Comparison of ENCODE assay signal across 8 mouse cellular contexts in genomic region chr3:32365546-32366245, GRCm38 (mm10). TPM values are rescaled to one million over a fixed set of nuclear protein-coding genes. Genes with fewer than 3 reads are reported as not detected.
A peak's percentile ranks its signal among the peaks of the same experiment; 100 is the strongest.
DNase-seq lines count a peak whose midpoint lies in the region; ATAC-seq and TF ChIP-seq lines count a peak whose summit lies in the region.

Gene Zmat3, minus strand, starts transcription at chr3:32366014.

- no peak for TF ChIP-seq CTCF in heart, postnatal 0 days (IDR thresholded peaks at IDR 0.05; ENCODE audit: low read depth)
- TF ChIP-seq CTCF in stomach, postnatal 0 days (IDR thresholded peaks at IDR 0.05; ENCODE audit: low read depth), result no peak

- WGBS in forebrain, embryonic 12.5 days, result 3% methylated on average over 39 of the region's 48 CpGs
- WGBS in heart, postnatal 0 days, result 2% methylated on average over 38 of the region's 48 CpGs
- WGBS in liver, embryonic 16.5 days (ENCODE audit: insufficient replicate concordance), result 5% methylated on average over 22 of the region's 48 CpGs
- WGBS in neural tube, embryonic 12.5 days, result 4% methylated on average over 39 of the region's 48 CpGs
- WGBS in stomach, postnatal 0 days, result 2% methylated on average over 26 of the region's 48 CpGs

- H3K27me3 ChIP-seq in forebrain, embryonic 12.5 days, result no peaks in the 10 kb centered on the region
- H3K27me3 ChIP-seq in heart, postnatal 0 days (ENCODE audit: control insufficient read depth, insufficient read depth, low read length), result no peaks in the 10 kb centered on the region
- peaks cover 13% of the 10 kb centered on the region for H3K27me3 ChIP-seq in liver, embryonic 16.5 days (ENCODE audit: control insufficient read depth, insufficient read depth, low read depth, low read length)
- no peaks in the 10 kb centered on the region for H3K27me3 ChIP-seq in neural tube, embryonic 12.5 days (replicated peaks)
- no peaks in the 10 kb centered on the region for H3K27me3 ChIP-seq in stomach, postnatal 0 days (ENCODE audit: control insufficient read depth, insufficient read depth, low read length)

- peak within 1 kb of the TSS; percentile 77 for H3K4me3 ChIP-seq in forebrain, embryonic 12.5 days (replicated peaks)
- peak within 1 kb of the TSS; percentile 73 for H3K4me3 ChIP-seq in heart, postnatal 0 days (ENCODE audit: low read depth, low read length)
- peak within 1 kb of the TSS; percentile 77 for H3K4me3 ChIP-seq in liver, embryonic 16.5 days (ENCODE audit: low read depth, low read length)
- peak within 1 kb of the TSS; percentile 83 for H3K4me3 ChIP-seq in neural tube, embryonic 12.5 days
- H3K4me3 ChIP-seq in stomach, postnatal 0 days (ENCODE audit: low read depth, low read length), result peak within 1 kb of the TSS; percentile 84

- H3K9ac ChIP-seq in forebrain, embryonic 12.5 days, result peak within 1 kb of the TSS; percentile 81
- peak within 1 kb of the TSS; percentile 61 for H3K9ac ChIP-seq in heart, postnatal 0 days (replicated peaks; ENCODE audit: low read depth, low read length)
- H3K9ac ChIP-seq in liver, embryonic 16.5 days (ENCODE audit: low read depth, low read length), result peak within 1 kb of the TSS; percentile 54
- H3K9ac ChIP-seq in neural tube, embryonic 12.5 days, result peak within 1 kb of the TSS; percentile 87
- H3K9ac ChIP-seq in stomach, postnatal 0 days (ENCODE audit: low read length), result peak within 1 kb of the TSS; percentile 78

- peak within 1 kb of the TSS; percentile 69 for H3K4me2 ChIP-seq in forebrain, embryonic 12.5 days
- peak within 1 kb of the TSS; percentile 98 for H3K4me2 ChIP-seq in heart, postnatal 0 days (ENCODE audit: low read depth, low read length)
- H3K4me2 ChIP-seq in liver, embryonic 16.5 days (ENCODE audit: low read depth, low read length), result peak within 1 kb of the TSS; percentile 85
- H3K4me2 ChIP-seq in neural tube, embryonic 12.5 days (replicated peaks), result peak within 1 kb of the TSS; percentile 74
- peak within 1 kb of the TSS; percentile 95 for H3K4me2 ChIP-seq in stomach, postnatal 0 days (replicated peaks; ENCODE audit: low read depth)

- H3K36me3 ChIP-seq in forebrain, embryonic 12.5 days (replicated peaks), result no peaks in the 10 kb centered on the region
- no peaks in the 10 kb centered on the region for H3K36me3 ChIP-seq in heart, postnatal 0 days (replicated peaks; ENCODE audit: control insufficient read depth, insufficient read depth, low read length)
- H3K36me3 ChIP-seq in liver, embryonic 16.5 days (ENCODE audit: control insufficient read depth, insufficient read depth), result no peaks in the 10 kb centered on the region
- H3K36me3 ChIP-seq in neural tube, embryonic 12.5 days, result no peaks in the 10 kb centered on the region
- H3K36me3 ChIP-seq in stomach, postnatal 0 days (ENCODE audit: control insufficient read depth, insufficient read depth, low read length), result no peaks in the 10 kb centered on the region

- TF ChIP-seq EP300 in heart, postnatal 0 days (IDR thresholded peaks at IDR 0.05; ENCODE audit: low read depth), result no peak
- TF ChIP-seq EP300 in stomach, postnatal 0 days (optimal IDR thresholded peaks at IDR 0.05), result no peak

- ATAC-seq in forebrain, embryonic 12.5 days (ENCODE audit: low FRiP score), result peak; percentile 85
- peak; percentile 77 for ATAC-seq in heart, postnatal 0 days (ENCODE audit: insufficient read depth, low read depth)
- peak; percentile 71 for ATAC-seq in liver, embryonic 16.5 days (ENCODE audit: low read depth)
- peak; percentile 90 for ATAC-seq in neural tube, embryonic 12.5 days (ENCODE audit: low FRiP score, low read depth)
- ATAC-seq in stomach, postnatal 0 days (ENCODE audit: low FRiP score, low TSS enrichment), result peak; percentile 69

- H3K9me3 ChIP-seq in forebrain, embryonic 12.5 days, result no peaks in the 10 kb centered on the region
- H3K9me3 ChIP-seq in heart, postnatal 0 days (replicated peaks; ENCODE audit: control insufficient read depth, low read length), result no peaks in the 10 kb centered on the region
- no peaks in the 10 kb centered on the region for H3K9me3 ChIP-seq in liver, embryonic 16.5 days (replicated peaks; ENCODE audit: control insufficient read depth, low read length)
- no peaks in the 10 kb centered on the region for H3K9me3 ChIP-seq in neural tube, embryonic 12.5 days
- no peaks in the 10 kb centered on the region for H3K9me3 ChIP-seq in stomach, postnatal 0 days (ENCODE audit: control insufficient read depth, low read length)

- DNase-seq in CD8-positive naive resting alpha-beta T cell, adult 2 months (ENCODE audit: low read depth in 2 of 2, low spot score in 2 of 2), result peak; percentile 63 to 65
- DNase-seq in c-Kit-positive CD71-positive TER-119-negative erythroid progenitor cells, embryonic 14.5 days (ENCODE audit: low read depth), result peak; percentile 53
- DNase-seq in heart, postnatal 0 days (ENCODE audit: low spot score), result peak; percentile 61
- peak; percentile 85 to 91 for DNase-seq in kidney, postnatal 4 days
- DNase-seq in stomach, postnatal 0 days (ENCODE audit: low spot score), result peak; percentile 85

- H3K4me1 ChIP-seq in forebrain, embryonic 12.5 days, result peaks cover 20% of the 10 kb centered on the region
- H3K4me1 ChIP-seq in heart, postnatal 0 days (ENCODE audit: control insufficient read depth, insufficient read depth), result 0 out of 2 replicates have a peak, but pooled peaks cover 3% of the 10 kb centered on the region
- H3K4me1 ChIP-seq in liver, embryonic 16.5 days (ENCODE audit: control insufficient read depth, low read depth, low read length), result peaks cover 3% of the 10 kb centered on the region
- H3K4me1 ChIP-seq in neural tube, embryonic 12.5 days, result peaks cover 13% of the 10 kb centered on the region
- no peaks in the 10 kb centered on the region; the same call in 1 of the 2 replicates for H3K4me1 ChIP-seq in stomach, postnatal 0 days (replicated peaks; ENCODE audit: control insufficient read depth, insufficient read depth)

- peak within 1 kb of the TSS; percentile 90 for H3K27ac ChIP-seq in forebrain, embryonic 12.5 days
- peak within 1 kb of the TSS; percentile 62 for H3K27ac ChIP-seq in heart, postnatal 0 days (ENCODE audit: low read depth)
- H3K27ac ChIP-seq in liver, embryonic 16.5 days (ENCODE audit: low read length), result no peak within 1 kb of the TSS
- H3K27ac ChIP-seq in neural tube, embryonic 12.5 days, result peak within 1 kb of the TSS; percentile 78
- H3K27ac ChIP-seq in stomach, postnatal 0 days (replicated peaks), result peak within 1 kb of the TSS; percentile 91

RNA-seq across cellular contexts. Expression of gene Zmat3, which starts in this region (rescaled TPM):
- polyA plus RNA-seq in forebrain, embryonic 12.5 days (2016; fragmentation: Nextera tagmentation; extraction: Ambion mirVana), result 9.5 and 11.7 TPM in 2 replicates
- total RNA-seq in heart, postnatal 0 days (2014; rRNA removed; ENCODE audit: low replicate concordance), result 3.5 and 3.6 TPM in 2 replicates
- polyA plus RNA-seq in heart, postnatal 0 days (2015; fragmentation: Nextera tagmentation; extraction: Ambion mirVana), result 1.7 and 1.9 TPM in 2 replicates
- 0.48 and 0.78 TPM in 2 replicates for polyA plus RNA-seq in liver, embryonic 16.5 days (2015; fragmentation: Nextera tagmentation; extraction: Ambion mirVana)
- 8.2 and 8.7 TPM in 2 replicates for polyA plus RNA-seq in neural tube, embryonic 12.5 days (2016; fragmentation: Nextera tagmentation; extraction: Ambion mirVana)
- polyA plus RNA-seq in stomach, postnatal 0 days (2015; fragmentation: Nextera tagmentation; extraction: Ambion mirVana), result 3.8 and 4.4 TPM in 2 replicates

Comparison
In these comparisons a context has a peak if more than half of its experiments do, and no peak if none do; other contexts are left out.
1. Peak in ATAC-seq, H3K4me3 ChIP-seq, H3K9ac ChIP-seq and H3K4me2 ChIP-seq in liver, embryonic 16.5 days; RNA of the gene not detected or under 1 TPM.